Mouse (Mus musculus) kidney, postnatal 0 days (tissue): Measurements from ENCODE around the gene Cdh22. TPM values are rescaled to one million over a fixed set of nuclear protein-coding genes. Genes with fewer than 3 reads are reported as not detected.

Experiments used
- ATAC-seq: fragments of 200-750 bp; cut with Nextera tagmentation; replicated peaks from 2 replicates; pipeline ENCODE4 v1.8.0; 2017; ENCODE audit warnings: low read depth, moderate number of reproducible peaks, moderate TSS enrichment, moderate library complexity; ENCODE audit not compliant: low FRiP score
- DNase-seq: peaks from one replicate; pipeline ENCODE4 v3.0.0-alpha.2; 2016; ENCODE audit warnings: low spot score
- H3K27ac ChIP-seq: fragments of 300-500 bp; sonication (generic); 2 replicates; pipeline ENCODE4 v1.5.1; 2014; ENCODE audit warnings: mild to moderate bottlenecking
- H3K27me3 ChIP-seq: fragments of 300-500 bp; sonication (generic); 2 replicates; pipeline ENCODE4 v1.6.1; 2014; ENCODE audit warnings: low read length, mixed read lengths; ENCODE audit not compliant: insufficient read depth
- H3K36me3 ChIP-seq: fragments of 300-500 bp; sonication (generic); 2 replicates; pipeline ENCODE4 v1.6.1; 2014; ENCODE audit warnings: low read length, mixed read lengths; ENCODE audit not compliant: insufficient read depth
- H3K4me1 ChIP-seq: fragments of 300-500 bp; sonication (generic); replicated peaks from 2 replicates; pipeline ENCODE4 v1.6.1; 2014; ENCODE audit warnings: antibody characterized with exemption, low read length, mixed read lengths; ENCODE audit not compliant: insufficient read depth
- H3K4me2 ChIP-seq: fragments of 300-500 bp; sonication (generic); 2 replicates; pipeline ENCODE4 v1.6.1; 2014; ENCODE audit warnings: mild to moderate bottlenecking, low read length, moderate library complexity, mixed read lengths
- H3K4me3 ChIP-seq: fragments of 300-500 bp; sonication (generic); replicated peaks from 2 replicates; pipeline ENCODE4 v1.5.1; 2014; ENCODE audit warnings: low read depth, low read length
- H3K9ac ChIP-seq: fragments of 300-500 bp; sonication (generic); 2 replicates; pipeline ENCODE4 v1.6.1; 2014; ENCODE audit warnings: low read depth, low read length
- H3K9me3 ChIP-seq: fragments of 300-500 bp; sonication (generic); replicated peaks from 2 replicates; pipeline ENCODE4 v1.6.1; 2016; ENCODE audit warnings: low read length, inconsistent platforms, mixed read lengths
- CTCF ChIP-seq: IDR thresholded peaks from 2 replicates; pipeline ENCODE4 v1.5.1; 2016; ENCODE audit warnings: antibody characterized with exemption, low read depth, mild to moderate bottlenecking, moderate library complexity
- WGBS: fragments of 180-500 bp; shearing (Covaris S2); extraction: QIAGEN DNeasy Blood & Tissue Kit; methylation state at CpG from one replicate; pipeline ENCODE4 v1.1.7; 2014; 5-methylcytosine and 5-hydroxymethylcytosine counted together
- polyA plus RNA-seq: library from polyadenylated mRNA; unstranded; fragments of >200 nt; fragmentation: Nextera tagmentation; extraction: Ambion mirVana; gene quantifications from 2 replicates; pipeline ENCODE4 v1.2.1, GENCODE M21; 2015

The Cdh22 gene
- polyA plus RNA-seq, 1 experiment from 2014 or later = 1.6 TPM

DNA sequence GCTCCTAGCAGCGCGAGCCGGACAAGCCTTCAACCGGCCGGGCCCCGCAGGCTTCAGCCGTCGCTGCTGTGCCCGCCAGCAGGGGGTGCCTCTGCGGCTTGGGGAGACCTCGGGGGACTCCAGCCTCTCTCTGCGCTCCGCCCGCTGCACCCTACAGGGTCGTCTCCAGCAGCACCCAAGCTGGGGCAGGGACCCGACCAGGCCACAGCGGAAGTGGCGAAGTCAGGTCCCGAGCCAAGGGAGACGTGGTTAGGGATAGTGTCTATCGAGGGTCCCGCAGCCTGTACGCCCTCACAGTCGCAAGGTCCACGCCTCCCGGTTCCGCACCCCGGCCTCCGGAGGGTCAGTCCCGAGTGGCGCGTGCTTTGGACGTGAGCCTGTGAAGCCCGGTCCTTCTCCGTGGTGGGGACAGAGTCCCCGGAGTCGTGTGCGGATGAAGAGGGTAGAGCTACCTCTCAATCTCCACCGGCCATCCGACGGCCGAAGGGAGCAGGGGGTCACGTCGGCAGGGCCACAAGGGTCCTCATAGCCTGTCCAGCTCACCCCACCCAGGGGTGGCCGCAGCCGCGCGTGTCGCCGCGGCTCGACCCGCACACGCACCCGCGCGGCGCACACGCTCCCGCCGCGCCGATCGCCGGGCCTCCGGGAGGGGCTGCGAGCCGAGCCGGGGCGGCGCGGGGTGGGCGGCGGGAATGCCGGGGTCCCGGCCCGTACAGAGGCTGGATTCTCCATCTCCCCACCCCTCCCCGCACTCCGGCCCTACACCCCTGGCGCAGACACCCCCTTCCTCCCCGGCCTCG, 962 bp downstream of the Cdh22 start:
- DNase-seq (peak; percentile 64), ATAC-seq (peak; percentile 34; the same call in 1 of the 2 replicates)
- H3K9me3 ChIP-seq = no peaks in the 10 kb centered on the region
- peaks cover 18% of the 10 kb centered on the region for H3K4me1 ChIP-seq
- peak; percentile 68 for TF ChIP-seq CTCF
- H3K4me3 ChIP-seq = peak overlapping the region; percentile 50
- H3K27ac ChIP-seq = no peak overlapping the region
- H3K27me3 ChIP-seq = peaks cover 60% of the 10 kb centered on the region
- peak overlapping the region; percentile 44 for H3K9ac ChIP-seq
- peak overlapping the region; percentile 97 for H3K4me2 ChIP-seq
- no peaks in the 10 kb centered on the region for H3K36me3 ChIP-seq
- WGBS = 1% methylated on average over 61 of the region's 82 CpGs

GRCm38 (mm10) chr2:165229050-165229449, 5.6 kb downstream of the Cdh22 start:
- WGBS = 82% methylated on average over 11 of the region's 11 CpGs
- ATAC-seq (no peak), DNase-seq (no peak)
- Histone ChIP-seq H3K9ac (no peak overlapping the region), H3K4me2 (no peak overlapping the region), H3K9me3 (no peaks in the 10 kb centered on the region), H3K4me1 (peaks cover 9% of the 10 kb centered on the region), H3K36me3 (no peaks in the 10 kb centered on the region), H3K27me3 (peaks cover 37% of the 10 kb centered on the region), H3K27ac (no peak overlapping the region), H3K4me3 (no peak overlapping the region)
- no peak for TF ChIP-seq CTCF

GRCm38 (mm10) chr2:165223837-165224236, 10.8 kb downstream of the Cdh22 start:
- Histone ChIP-seq H3K9ac (no peak overlapping the region), H3K27me3 (peaks cover 12% of the 10 kb centered on the region; the same call in 1 of the 2 replicates), H3K4me2 (no peak overlapping the region), H3K9me3 (no peaks in the 10 kb centered on the region), H3K4me3 (no peak overlapping the region), H3K4me1 (no peaks in the 10 kb centered on the region), H3K36me3 (no peaks in the 10 kb centered on the region), H3K27ac (no peak overlapping the region)
- DNase-seq = no peak
- no peak for TF ChIP-seq CTCF
- 37% methylated on average over 4 of the region's 4 CpGs for WGBS
- no peak for ATAC-seq

DNA sequence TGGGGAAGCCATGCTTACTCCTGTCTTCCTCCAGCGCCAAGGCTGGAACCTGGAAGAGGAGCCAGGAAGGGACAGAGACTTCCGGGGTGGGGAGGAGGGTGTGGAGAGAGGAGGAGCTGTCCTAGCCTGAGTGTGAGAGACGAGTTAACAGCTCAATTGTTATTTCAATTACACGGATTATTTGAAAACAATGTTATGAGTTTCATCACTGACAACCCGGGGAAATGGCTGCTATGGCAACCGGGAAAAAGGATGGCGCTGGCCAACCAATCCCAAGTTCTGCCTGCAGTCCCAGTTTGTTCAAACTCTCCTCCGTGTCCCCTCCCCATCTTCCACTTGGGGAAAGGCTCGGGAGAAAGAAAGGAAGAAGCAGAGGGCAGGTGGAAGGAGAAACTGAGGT, 12.7 kb downstream of the Cdh22 start:
- Histone ChIP-seq H3K4me2 (no peak overlapping the region), H3K4me1 (no peaks in the 10 kb centered on the region), H3K27me3 (peaks cover 20% of the 10 kb centered on the region), H3K4me3 (no peak overlapping the region), H3K9me3 (no peaks in the 10 kb centered on the region), H3K36me3 (no peaks in the 10 kb centered on the region), H3K27ac (no peak overlapping the region), H3K9ac (no peak overlapping the region)
- TF ChIP-seq CTCF = no peak
- DNase-seq (no peak), ATAC-seq (no peak)
- 10% methylated on average over 9 of the region's 9 CpGs for WGBS

DNA sequence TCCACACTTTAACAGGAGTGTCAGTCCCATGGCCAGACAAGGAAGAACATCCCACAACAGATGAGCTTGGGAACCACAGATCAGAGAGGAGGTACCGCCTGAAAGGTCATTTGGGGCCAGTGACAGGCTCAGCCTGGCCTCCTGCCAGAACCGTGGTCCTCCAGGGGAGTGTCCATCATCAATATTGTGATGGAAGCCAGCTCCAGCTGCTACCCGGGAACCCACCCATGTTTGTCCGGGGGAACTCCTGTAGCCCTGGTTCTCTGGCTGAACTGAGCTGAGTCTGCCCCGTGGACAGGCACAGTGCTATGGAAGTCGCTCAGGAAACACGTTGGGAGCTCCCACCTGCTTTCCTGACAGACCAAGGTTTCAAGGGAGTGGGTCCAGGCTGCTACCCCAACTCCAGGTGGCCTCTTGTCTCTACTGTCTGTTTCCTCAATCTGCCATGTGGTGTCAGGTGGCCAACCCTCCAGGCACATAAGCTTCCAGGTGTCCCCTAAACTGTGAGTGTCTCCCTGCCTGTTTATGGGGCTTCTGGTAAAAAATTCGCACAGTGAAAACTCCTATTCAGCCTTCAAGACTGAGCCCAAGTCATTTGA, 14.2 kb downstream of the Cdh22 start:
- peaks cover 30% of the 10 kb centered on the region for H3K27me3 ChIP-seq
- H3K4me3 ChIP-seq = no peak overlapping the region
- H3K4me2 ChIP-seq = no peak overlapping the region
- ATAC-seq (no peak), DNase-seq (no peak)
- no peaks in the 10 kb centered on the region for H3K36me3 ChIP-seq
- TF ChIP-seq CTCF = no peak
- H3K9me3 ChIP-seq = no peaks in the 10 kb centered on the region
- H3K27ac ChIP-seq = no peak overlapping the region
- 53% methylated on average over 8 of the region's 8 CpGs for WGBS
- H3K4me1 ChIP-seq = 0 out of 2 replicates have a peak, but pooled peaks cover 2% of the 10 kb centered on the region
- H3K9ac ChIP-seq = no peak overlapping the region

DNA sequence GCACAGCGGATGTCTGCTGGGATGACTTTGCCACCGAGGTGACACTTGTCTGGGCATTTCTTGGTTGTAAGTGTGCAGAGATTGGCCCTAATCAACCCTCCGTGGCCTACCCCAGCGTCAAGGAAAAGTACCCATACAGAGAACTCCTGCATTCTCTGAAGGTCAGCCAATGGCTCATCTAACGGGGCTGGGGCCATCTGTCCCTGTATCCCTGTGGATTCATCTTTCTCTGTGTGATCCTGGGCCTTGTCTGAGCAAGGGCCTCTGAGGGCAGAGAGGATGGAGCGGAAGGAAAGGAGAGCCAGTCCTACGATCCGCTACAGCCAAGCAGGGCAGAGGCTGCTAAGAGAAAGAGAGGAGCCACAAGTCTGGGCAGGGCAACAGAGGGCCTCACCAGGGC, 15.7 kb downstream of the Cdh22 start:
- Histone ChIP-seq H3K27me3 (peaks cover 39% of the 10 kb centered on the region), H3K4me1 (0 out of 2 replicates have a peak, but pooled peaks cover 7% of the 10 kb centered on the region), H3K9me3 (no peaks in the 10 kb centered on the region), H3K36me3 (no peaks in the 10 kb centered on the region), H3K27ac (no peak overlapping the region), H3K4me2 (no peak overlapping the region), H3K9ac (no peak overlapping the region), H3K4me3 (no peak overlapping the region)
- 72% methylated on average over 8 of the region's 8 CpGs for WGBS
- ATAC-seq (no peak), DNase-seq (no peak)
- TF ChIP-seq CTCF = no peak
